Mouse (Mus musculus) ES-Bruce4 (cell line): Measurements from ENCODE around the gene Ankrd6.

ENCODE experiments used
- CTCF ChIP-seq: IDR thresholded peaks from one replicate; pipeline ENCODE4 v1.8.1; 2011; ENCODE audit warnings: low read depth, low read length
- POLR2A ChIP-seq: IDR thresholded peaks from one replicate; pipeline ENCODE4 v1.8.1; 2011; ENCODE audit warnings: low read length; ENCODE audit not compliant: insufficient read depth

- TF ChIP-seq POLR2A (no peak), CTCF (no peak)
Measured at GRCm38 (mm10) chr4:32905381-32905780, 45.3 kb downstream of the Ankrd6 start.
